Mouse (Mus musculus) adrenal gland, postnatal 4 days (tissue): ENCODE results near the gene Ank3. TPM values are rescaled to one million over a fixed set of nuclear protein-coding genes. Genes with fewer than 3 reads are reported as not detected.
"Not testable (repeated sequence)": the region's sequence is repeated elsewhere in the genome, so short reads cannot be mapped to it uniquely, and the experiment has no call there.

Source experiments
- DNase-seq, 2 experiments: peaks; one replicate each; pipeline ENCODE4 v3.0.0; 2021 to 2022; ENCODE audit warnings: low spot score in 2 of 2, mixed read lengths in 2 of 2
- long read RNA-seq, 2 experiments: library from polyadenylated mRNA; stranded (forward); transcript quantifications; one replicate each; pipeline ENCODE4 v2.0.0; 2021
- total RNA-seq, 2 experiments: library from RNA; stranded (reverse); gene quantifications; 2 replicates each; pipeline ENCODE4 v1.2.3; 2021

Ank3 gene
- total RNA-seq: 10 to 100 TPM; 37.4 to 54.2 TPM
- long read RNA-seq, experiment 1, partial matches to known transcripts: 1 of 5 reads
- long read RNA-seq, experiment 1, other reads (novel, unspliced or antisense): 4 of 5 reads
- long read RNA-seq, experiment 2, full-length matches to known transcripts: 1 of 15 reads
- long read RNA-seq, experiment 2, partial matches to known transcripts: 3 of 15 reads
- long read RNA-seq, experiment 2, other reads (novel, unspliced or antisense): 11 of 15 reads

DNA sequence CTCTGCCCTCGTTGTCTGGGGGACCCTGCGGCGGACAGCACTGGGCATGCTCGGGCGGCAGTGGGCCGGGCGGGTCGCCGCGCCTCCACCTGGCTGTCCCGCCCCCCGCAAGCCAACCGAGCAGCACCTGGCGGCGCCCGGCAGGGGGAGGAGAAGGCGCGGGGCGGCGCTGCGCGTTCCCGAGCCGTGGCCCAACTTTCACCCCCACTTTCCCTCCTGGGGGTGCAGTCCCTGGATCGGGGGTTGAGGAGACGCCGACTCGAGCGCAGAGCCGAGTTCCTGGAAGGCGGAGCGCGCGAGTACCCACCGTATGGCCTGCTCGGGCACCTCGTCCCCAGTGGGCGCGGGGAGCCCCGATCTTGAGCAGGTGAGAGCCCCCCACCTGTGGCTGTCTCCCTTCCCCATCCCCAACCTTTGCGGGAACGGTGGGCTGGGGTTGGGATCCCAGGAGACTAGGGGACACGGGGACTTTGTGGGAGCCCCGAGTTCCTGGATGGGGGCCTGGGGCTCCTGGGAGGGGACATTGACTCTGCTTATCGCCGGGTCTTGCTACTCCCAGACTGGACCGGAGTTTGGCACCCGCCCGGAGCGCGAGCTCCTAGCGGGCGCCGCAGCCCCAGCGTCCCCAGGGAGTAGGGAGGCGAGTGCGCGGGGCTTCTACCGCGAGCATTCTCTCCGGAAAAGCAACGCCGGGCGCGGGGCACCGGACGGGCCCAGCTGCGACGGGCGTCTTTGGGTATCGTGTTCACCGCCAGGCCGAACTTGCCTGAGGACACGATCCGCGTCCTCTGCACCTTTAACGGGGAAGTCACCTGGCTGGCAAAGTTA lies at the start of gene Ank3:
Gene Ank3 (plus strand): TSS at position 11 of the 828 bp plus-strand sequence.
- peak in 1 of 2 experiments; percentile 3 for DNase-seq

DNA sequence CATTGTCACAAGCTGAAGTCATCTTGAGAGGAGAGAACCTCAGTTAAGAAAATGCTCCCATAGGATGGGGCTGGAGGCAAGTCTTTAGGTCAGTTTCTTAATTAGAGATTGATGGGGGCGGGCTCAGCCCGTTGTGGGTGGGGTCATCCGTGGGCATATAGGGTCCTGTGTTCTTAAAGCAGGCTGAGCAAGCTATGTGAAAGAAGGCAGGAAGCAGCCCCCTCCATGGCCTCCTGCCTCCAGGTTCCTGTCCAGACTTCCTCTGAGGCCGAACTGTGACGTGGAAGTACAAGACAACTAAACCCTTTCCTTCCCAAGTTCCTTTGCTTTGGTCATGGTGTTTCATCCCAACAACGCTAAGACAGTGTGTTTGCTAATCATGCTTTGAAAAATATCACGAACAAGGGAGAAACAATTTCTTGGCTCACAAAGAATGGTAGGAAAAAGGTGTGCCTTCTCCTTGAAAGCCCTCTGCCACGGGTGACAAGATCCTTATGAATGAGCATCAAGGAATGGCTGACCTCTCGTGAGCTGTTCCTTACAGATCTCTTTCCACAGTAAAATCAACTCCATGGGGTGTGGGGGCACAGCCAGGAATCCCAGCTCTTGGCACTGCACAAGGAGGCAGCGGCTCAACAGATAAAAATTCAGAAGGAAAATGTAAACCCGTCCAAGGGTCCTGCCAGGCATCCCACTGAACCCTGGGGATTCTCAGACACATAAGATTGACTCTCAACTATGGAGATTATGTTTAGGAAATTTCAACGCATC lies 47.3 kb upstream of the Ank3 start:
- DNase-seq: peak in 1 of 2 experiments; percentile 15

DNA sequence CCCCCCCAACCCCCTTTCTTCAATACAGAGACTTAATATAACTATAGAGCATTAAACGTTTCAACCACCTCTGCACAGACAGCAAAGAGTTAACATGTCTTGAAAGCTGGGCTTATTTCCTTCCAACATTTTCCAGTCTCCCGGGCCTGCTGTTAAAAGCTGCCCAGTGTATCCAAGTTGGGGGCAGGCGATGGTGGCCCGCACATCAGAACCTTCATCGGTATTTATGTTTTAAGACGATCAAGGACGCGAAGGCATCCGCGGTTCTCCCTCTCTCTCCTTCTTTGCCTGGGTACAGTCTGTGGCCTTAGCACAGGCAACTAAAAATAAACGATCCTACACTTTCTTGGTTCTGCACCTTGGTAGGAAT lies 46.7 kb upstream of the Ank3 start:
- no peak for DNase-seq

DNA sequence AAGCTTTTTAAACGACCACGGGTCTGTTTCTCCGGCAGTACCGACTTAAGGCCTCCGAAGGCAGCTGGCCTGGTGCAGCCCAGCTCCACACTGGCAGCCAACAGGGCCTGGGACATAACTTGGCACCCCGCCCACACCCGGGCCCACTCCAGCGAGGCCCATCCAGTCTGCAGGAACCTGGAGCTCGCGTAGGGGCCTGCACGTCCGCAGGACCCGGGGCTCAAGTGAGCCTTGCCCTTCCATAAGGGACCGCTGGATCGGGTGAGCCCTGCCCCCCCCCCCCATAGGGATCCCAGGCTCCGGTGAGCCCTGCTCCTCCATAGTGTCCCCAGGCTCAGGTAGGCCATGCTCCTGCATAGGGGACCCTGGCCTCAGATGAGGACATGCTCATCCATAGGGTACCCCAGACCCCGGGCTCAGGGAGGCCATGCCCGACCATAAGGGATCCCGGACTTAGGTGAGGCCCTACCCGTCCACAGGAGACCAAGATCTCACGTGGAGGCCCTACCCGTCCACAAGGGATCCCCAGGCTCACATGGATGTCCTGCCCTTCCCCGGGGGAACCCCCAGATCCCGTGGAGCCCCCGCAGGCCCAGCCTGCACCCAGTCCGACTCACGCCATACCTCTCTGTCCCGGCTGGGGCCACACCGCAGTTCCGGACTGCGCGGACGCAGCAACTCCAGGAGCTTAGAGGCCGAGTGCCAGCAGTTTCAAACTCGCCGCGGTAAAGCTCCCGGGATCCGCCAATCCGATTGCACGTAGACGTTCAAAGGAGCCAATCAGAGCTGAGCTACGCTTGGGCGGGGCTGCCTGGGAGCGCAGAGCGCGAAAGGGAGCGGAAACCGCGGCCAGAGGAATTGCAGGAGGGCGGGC lies 46.1 kb upstream of the Ank3 start, which contains the start of gene Cdk1:
Gene Cdk1 (minus strand): TSS at position 727 of the 874 bp plus-strand sequence.
- DNase-seq: peak; percentile 92 to 94

DNA sequence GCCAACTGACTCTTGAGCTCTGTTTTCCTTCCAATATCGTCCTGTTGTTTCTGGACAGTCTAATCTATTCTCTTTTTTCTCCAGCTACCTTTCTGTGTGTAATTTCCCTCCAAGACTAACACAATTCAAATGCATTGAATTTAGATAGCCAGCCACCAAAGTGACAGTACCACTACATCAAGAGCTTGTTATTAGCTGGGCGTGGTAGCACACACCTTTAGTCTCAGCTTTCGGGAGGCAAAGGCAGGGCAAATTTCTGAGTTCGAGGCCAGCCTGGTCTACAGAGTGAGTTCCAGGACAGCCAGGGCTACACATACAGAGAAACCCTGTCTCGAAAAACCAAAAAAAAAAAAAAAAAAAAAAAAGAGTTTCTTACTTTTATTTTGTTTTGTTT lies 45.5 kb upstream of the Ank3 start:
- not testable (repeated sequence) for DNase-seq

DNA sequence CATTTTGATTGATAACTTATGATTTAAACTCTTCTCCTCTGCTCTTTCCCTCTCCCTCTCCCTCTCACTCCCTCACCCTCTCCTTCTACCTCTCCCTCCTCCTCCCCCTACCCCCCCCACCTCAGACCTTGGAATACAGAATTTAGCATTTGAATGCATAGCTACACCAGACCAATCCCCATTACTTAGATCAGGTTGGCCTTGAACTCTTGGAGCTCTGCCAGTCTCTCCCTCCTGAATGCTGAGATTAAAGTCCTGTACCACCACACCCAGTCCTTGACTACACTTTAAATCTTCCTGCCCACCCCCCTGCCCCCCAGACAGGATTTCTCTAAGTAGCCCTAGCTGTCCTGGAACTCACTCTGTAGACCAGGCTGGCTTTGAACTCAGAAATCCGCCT lies 38.9 kb upstream of the Ank3 start:
- DNase-seq: no peak

DNA sequence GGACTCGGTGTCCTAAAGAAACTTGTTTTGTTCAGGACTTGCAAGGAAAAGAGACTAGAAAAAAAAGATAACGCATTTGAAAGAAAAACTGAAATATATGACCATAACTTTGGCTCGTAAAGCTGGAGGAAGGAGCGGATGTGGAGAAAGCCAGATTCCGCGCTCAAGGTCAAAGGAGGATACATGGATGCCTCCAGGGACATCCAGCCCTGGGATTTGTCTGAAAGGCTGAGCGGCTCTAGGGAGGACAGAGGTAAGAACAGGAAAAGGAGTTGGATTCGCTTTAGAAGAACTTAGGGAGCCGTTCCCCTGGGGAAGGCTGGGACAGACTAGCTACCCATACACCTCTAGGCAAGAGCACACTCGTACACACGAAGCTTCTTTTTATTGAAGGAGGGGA lies 32.4 kb upstream of the Ank3 start:
- no peak for DNase-seq

DNA sequence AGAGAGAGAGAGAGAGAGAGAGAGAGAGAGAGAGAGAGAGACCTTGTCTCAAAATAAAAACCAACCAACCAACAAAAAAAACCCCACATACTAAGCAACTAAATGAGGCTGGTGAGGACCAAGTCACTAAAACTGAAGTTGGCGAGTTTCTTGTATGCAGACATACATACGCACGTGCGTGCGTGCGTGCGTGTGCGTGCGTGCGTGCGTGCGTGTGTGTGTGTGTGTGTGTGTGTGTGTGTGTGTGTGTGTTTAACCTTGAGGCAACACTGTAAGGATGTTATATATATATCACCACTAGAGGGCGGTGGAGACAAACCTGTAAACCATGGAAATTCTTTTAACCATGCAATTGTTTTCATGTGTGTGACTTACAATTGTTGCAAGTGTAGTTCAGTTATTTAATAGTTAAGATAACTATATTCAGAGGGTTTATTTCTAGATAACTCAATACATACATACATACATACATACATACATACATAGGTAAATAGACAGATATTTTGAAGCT lies 31.6 kb upstream of the Ank3 start:
- DNase-seq: no peak

DNA sequence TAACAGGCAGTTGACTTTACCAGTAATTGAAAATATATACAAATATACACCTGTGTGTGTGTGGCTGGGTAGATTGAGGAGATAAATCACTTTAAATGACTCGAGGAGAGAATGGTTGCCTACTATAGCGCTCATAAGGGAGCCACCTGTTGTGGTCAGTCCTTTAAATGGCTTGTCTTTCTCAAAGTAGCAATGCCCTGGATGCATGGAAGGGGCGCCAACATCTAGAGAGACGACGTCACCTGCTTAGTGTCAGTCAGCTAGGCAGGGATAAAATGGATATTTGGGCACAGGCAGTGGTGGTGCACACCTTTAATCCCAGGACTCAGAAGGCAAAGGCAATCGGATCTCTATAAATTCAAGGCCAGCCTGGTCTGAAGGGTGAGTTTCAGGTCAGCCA lies 29.3 kb upstream of the Ank3 start:
- no peak for DNase-seq

DNA sequence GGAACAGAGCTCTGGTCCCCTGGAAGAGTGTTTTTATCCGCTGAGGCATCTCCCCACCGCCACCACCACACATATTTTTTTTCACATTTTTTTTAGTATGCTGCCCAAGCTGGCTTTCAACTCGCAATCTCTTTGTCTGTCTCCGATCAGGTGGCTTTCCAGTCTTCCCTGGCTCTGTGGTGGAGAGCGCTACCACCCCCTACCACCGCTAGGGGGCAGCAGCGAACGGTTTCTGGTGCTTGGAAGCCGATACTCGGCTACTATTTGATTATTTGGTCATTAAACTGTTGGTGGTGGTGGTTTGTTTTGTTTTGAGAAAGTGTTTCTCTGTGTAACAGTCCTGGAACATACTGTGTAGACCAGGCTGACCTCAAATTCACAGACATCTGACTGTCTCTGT lies 27.1 kb upstream of the Ank3 start:
- DNase-seq: no peak

DNA sequence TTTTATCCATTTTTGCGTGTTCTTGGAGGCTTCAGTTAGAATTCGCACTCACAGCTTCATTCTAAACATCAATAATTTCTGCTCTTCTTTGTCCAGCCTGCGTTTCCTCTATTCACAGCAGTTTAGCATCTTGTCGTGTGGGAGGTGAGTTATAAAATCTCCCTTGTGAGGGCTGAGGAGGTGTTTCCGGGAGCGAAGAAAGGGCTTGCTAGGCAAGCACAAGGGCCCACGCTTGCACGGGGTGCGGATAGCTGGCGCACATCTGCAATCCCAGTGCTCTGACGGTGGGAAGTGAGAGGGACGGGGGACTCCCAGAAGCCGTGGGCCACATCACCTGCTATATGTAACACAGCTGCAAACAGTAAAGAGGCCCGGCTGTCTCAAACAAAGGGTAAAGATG lies 26.5 kb upstream of the Ank3 start:
- no peak for DNase-seq

DNA sequence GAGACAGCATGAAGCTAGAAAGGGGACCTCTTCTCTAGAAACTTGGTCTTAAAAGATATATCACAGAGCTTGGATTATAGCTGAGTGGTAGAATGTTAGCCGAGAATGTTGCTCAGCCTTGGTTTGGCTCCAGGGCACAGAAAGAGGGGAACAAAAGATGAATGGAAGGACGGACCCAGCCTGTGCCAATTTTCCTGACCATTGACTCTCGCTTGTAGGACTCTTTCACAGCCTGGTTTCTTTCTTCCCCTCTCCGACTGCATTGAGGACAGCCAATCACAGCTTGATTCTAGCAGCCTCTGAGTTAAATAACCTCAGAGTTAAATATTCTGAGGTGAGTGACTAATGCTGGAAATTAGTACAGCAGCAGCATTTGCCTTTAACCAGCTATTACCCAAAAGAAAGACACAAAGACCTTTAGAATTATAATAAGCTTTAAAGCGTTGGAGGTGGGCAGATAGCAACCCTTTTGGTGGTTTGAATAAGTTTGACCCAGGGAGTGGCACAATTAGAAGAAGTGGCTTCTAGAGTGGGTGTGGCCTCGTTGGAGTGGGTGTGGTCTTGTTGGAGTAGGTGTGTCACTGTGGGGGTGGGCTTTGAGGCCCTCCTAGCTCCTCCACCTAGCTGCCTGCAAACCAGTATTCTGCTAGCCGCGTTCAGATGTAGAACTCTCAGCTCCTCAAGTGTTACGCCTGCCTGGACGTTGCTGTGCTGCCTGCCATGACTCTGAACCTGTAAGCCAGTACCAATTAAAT lies 24.6 kb upstream of the Ank3 start:
- DNase-seq: no peak

DNA sequence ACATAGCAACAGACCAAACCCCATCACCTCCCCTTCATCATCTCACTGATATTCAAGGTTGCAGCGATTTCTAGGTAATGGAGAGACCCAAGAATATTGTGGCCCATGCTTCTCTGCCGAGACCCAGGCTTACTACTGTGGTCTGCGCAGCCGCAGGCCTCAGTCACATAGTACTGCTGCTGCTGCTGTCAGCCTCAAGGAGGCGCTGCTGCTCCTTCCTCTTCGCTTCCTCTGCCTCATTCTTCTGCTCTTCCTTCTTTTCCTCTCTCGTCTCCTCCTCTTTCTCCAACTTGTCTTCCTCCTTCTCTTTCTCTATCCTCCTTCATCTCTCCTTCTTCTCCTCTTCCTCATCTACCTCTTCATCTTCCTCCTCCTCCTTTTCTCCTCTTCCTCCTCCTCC lies 23.4 kb upstream of the Ank3 start:
- no peak for DNase-seq

DNA sequence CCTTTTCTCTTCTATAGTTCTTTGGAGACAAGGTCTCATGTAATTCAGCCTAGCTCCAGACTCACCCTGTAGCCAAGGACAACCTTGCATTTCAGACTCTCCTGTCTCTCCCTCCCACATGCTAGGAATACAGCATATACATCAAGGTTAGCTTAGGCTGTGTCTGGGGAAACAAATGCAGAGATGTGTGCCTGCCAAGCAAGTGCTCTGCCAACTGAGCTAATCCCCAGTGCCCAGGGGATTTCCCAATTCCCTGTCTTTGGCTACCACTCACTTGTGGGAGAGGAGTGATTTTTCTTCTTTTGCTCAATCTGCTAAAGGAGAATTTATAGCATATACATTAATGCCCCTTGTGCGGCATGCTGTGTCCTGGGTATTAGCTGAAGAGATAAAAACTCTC lies 15.4 kb upstream of the Ank3 start:
- no peak for DNase-seq

DNA sequence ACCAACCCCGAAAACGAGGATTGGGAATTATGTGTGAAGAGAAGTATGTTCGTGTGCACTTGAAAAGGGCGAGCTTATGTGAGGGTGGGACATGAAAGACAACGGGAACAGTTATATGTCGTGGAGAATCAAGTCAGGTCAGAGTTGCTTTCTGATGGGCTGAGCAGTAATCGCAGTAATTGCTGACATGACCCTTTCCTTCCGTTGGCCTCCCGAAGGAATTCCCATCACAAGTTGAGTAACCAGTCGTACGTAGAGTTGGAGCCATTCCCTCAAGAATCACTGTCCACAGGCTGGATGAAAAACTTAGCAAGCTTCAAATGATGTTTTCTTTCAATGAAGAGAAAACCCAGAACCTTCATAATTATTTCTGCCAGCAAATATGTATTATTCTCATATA lies 13.9 kb upstream of the Ank3 start:
- no peak for DNase-seq

DNA sequence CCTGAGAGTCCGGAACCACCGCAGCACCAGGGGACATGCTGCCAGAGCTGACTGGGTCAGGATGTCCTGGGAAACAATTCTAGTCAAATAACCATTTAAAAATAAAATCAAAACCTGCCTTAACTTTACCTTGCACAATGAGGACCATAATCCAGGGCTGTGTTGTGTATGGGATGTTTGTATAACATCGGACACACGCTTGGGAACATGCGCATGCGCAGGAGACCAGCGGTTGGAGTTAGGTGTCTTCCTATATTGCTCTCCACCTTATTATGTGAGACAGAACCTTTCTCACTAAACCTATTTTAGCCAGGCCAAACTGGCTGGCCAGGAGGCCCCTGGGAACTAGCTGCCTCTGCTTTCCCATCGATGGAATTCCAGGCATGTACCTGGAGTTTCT lies 13.4 kb upstream of the Ank3 start:
- DNase-seq: no peak

DNA sequence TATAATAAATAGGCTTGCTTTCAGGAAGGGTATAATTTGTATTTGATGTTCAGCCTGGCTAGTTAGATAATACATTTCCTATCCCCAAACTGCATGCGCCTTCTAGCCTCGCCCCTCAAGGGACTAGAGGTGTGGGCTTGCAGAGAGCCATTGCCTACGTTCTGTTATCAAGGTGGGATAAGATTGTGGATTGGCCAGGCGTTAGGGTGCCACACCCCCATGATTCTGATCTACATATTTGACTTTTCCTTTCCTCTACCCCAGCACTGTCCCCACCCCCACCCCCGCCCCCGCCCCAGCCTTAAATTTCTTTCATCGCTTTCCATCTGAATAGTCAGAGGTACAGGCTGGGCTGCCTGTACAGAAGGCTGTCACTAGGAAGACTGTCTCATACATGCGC lies 11.8 kb upstream of the Ank3 start:
- DNase-seq: no peak

DNA sequence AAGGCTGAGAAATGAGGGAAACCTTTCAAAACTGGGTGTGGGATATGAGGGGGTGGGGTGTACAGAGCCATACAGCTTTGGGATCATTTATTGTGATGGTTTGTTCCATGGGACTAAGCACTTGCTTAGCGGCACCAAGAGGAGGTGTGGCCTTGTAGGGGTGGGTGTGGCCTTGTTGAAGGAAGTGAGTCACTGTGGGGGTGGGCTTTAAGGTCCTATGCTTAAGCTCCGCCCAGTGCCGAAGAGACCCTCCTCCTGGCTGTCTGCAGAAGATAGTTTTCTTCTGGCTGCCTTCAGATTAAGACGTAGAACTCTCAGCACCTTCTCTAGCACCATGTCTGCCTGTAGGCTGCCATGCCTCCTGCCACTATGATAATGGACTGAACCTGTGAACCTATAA lies 9.1 kb upstream of the Ank3 start:
- DNase-seq: no peak

DNA sequence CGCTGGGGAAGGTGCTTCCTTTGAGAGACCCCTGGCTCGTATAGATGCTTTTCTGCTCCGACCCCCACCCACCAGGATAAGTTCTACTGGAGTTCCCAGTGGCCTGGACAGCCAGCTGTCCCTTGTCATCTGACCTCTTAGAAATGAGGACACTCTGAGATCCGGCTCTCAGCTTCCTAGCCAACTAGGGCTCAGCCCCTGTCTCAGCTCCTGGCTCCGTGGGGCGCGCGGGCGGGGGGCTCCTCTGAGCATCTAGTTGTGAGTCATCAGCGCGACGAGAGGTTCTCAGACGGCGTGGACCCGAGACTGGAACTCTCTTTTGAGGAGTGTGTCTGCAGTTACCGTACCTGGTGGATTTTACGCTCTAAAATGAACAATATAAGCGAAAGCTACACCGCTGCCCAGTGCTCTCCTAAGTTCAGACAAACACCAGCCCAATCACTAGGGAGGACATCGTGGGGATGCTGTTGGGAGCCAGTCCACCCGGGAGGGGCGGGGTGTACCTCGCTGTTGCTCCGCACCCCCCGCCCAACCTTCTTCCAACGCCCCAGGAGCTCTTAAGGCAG lies 293 bp upstream of the Ank3 start:
- no peak for DNase-seq
